Mouse (Mus musculus): ENCODE measurements at regions not wholly inside any gene's neighbourhood (a gene's known extent, or its start where the extent isn't known, plus 50 kb on each side); places are given as distances from the start of the nearest gene placed in this dataset.
A peak's percentile ranks its signal among the peaks of the same experiment; 100 is the strongest.

GRCm38 (mm10) chr4:127862875-127863274 lies 107.9 kb downstream of the CK137956 start:
- no peaks in the 10 kb centered on the region for H3K27me3 ChIP-seq
- 90% methylated on average over 5 of the region's 5 CpGs for WGBS
- peaks cover 10% of the 10 kb centered on the region; the same call in 1 of the 2 replicates for H3K4me1 ChIP-seq
- H3K9me3 ChIP-seq = no peaks in the 10 kb centered on the region
- H3K4me3 ChIP-seq (replicated peaks) = no peak overlapping the region
- no peaks in the 10 kb centered on the region for H3K36me3 ChIP-seq (replicated peaks)
- no peak overlapping the region for H3K9ac ChIP-seq
- no peak for ATAC-seq (ENCODE audit: low FRiP score)
- H3K27ac ChIP-seq = no peak overlapping the region
- H3K4me2 ChIP-seq = no peak overlapping the region

- H3K9me3 ChIP-seq = no peaks in the 10 kb centered on the region
- no peaks in the 10 kb centered on the region for H3K27me3 ChIP-seq
- 0 out of 2 replicates have a peak overlapping the region, but pooled peaks have one; percentile 2 for H3K4me2 ChIP-seq
- H3K4me3 ChIP-seq (replicated peaks) = no peak overlapping the region
- peak; percentile 55 for ATAC-seq (ENCODE audit: low FRiP score)
- WGBS = 47% methylated on average over 16 of the region's 16 CpGs
- no peak overlapping the region for H3K9ac ChIP-seq
- H3K36me3 ChIP-seq (replicated peaks) = no peaks in the 10 kb centered on the region
- H3K27ac ChIP-seq = peak overlapping the region; percentile 76
- peaks cover 10% of the 10 kb centered on the region; the same call in 1 of the 2 replicates for H3K4me1 ChIP-seq
Measured at GRCm38 (mm10) chr4:127861319-127862117, 109.2 kb downstream of the CK137956 start.

- H3K4me1 ChIP-seq = peaks cover 10% of the 10 kb centered on the region; the same call in 1 of the 2 replicates
- H3K4me2 ChIP-seq = no peak overlapping the region
- H3K9ac ChIP-seq = no peak overlapping the region
- H3K27ac ChIP-seq = no peak overlapping the region
- no peaks in the 10 kb centered on the region for H3K9me3 ChIP-seq
- no peak for ATAC-seq (ENCODE audit: low FRiP score)
- H3K27me3 ChIP-seq = no peaks in the 10 kb centered on the region
- H3K36me3 ChIP-seq (replicated peaks) = no peaks in the 10 kb centered on the region
- H3K4me3 ChIP-seq (replicated peaks) = no peak overlapping the region
- 66% methylated on average over 4 of the region's 4 CpGs for WGBS
Measured at GRCm38 (mm10) chr4:127860271-127860670, 110.5 kb downstream of the CK137956 start.

GRCm38 (mm10) chr4:127859505-127859904 lies 111.2 kb downstream of the CK137956 start:
- H3K27ac ChIP-seq = no peak overlapping the region
- ATAC-seq (ENCODE audit: low FRiP score) = no peak
- H3K9me3 ChIP-seq = no peaks in the 10 kb centered on the region
- no peak overlapping the region for H3K9ac ChIP-seq
- H3K4me1 ChIP-seq = peaks cover 10% of the 10 kb centered on the region; the same call in 1 of the 2 replicates
- no peak overlapping the region for H3K4me3 ChIP-seq (replicated peaks)
- 93% methylated on average over 6 of the region's 6 CpGs for WGBS
- H3K27me3 ChIP-seq = no peaks in the 10 kb centered on the region
- no peaks in the 10 kb centered on the region for H3K36me3 ChIP-seq (replicated peaks)
- no peak overlapping the region for H3K4me2 ChIP-seq

GRCm38 (mm10) chr4:127858566-127858965 lies 112.2 kb downstream of the CK137956 start:
- Histone ChIP-seq H3K9ac (no peak overlapping the region), H3K4me1 (peaks cover 10% of the 10 kb centered on the region; the same call in 1 of the 2 replicates), H3K27me3 (no peaks in the 10 kb centered on the region), H3K4me2 (no peak overlapping the region), H3K36me3 (replicated peaks) (no peaks in the 10 kb centered on the region), H3K27ac (no peak overlapping the region), H3K9me3 (no peaks in the 10 kb centered on the region), H3K4me3 (replicated peaks) (no peak overlapping the region)
- ATAC-seq (ENCODE audit: low FRiP score) = no peak
- 95% methylated on average over 3 of the region's 3 CpGs for WGBS

GRCm38 (mm10) chr4:127855836-127856235 lies 114.9 kb downstream of the CK137956 start:
- Histone ChIP-seq H3K36me3 (replicated peaks) (no peaks in the 10 kb centered on the region), H3K4me2 (no peak overlapping the region), H3K9ac (no peak overlapping the region), H3K4me3 (replicated peaks) (no peak overlapping the region), H3K27ac (no peak overlapping the region), H3K9me3 (no peaks in the 10 kb centered on the region), H3K27me3 (no peaks in the 10 kb centered on the region), H3K4me1 (no peaks in the 10 kb centered on the region)
- 91% methylated on average over 1 of the region's 1 CpGs for WGBS
- no peak for ATAC-seq (ENCODE audit: low FRiP score)

GRCm38 (mm10) chr4:127854776-127855409 lies 115.9 kb downstream of the CK137956 start:
- no peak for ATAC-seq (ENCODE audit: low FRiP score)
- no peaks in the 10 kb centered on the region for H3K9me3 ChIP-seq
- H3K36me3 ChIP-seq (replicated peaks) = no peaks in the 10 kb centered on the region
- no peak overlapping the region for H3K9ac ChIP-seq
- WGBS = 92% methylated on average over 3 of the region's 3 CpGs
- no peak overlapping the region for H3K4me3 ChIP-seq (replicated peaks)
- H3K4me2 ChIP-seq = no peak overlapping the region
- H3K27ac ChIP-seq = no peak overlapping the region
- H3K4me1 ChIP-seq = no peaks in the 10 kb centered on the region
- no peaks in the 10 kb centered on the region for H3K27me3 ChIP-seq

- Histone ChIP-seq H3K9me3 (no peaks in the 10 kb centered on the region), H3K9ac (no peak overlapping the region), H3K36me3 (replicated peaks) (no peaks in the 10 kb centered on the region), H3K27ac (no peak overlapping the region), H3K4me3 (replicated peaks) (no peak overlapping the region), H3K27me3 (no peaks in the 10 kb centered on the region), H3K4me1 (peaks cover 4% of the 10 kb centered on the region; the same call in 1 of the 2 replicates), H3K4me2 (no peak overlapping the region)
- 91% methylated on average over 5 of the region's 5 CpGs for WGBS
- ATAC-seq (ENCODE audit: low FRiP score) = no peak
Measured at GRCm38 (mm10) chr4:127849306-127849705, 121.4 kb downstream of the CK137956 start.

GRCm38 (mm10) chr4:127846321-127846720 lies 124.4 kb downstream of the CK137956 start:
- H3K4me2 ChIP-seq = no peak overlapping the region
- ATAC-seq (ENCODE audit: low FRiP score) = no peak
- H3K4me3 ChIP-seq (replicated peaks) = no peak overlapping the region
- no peaks in the 10 kb centered on the region for H3K36me3 ChIP-seq (replicated peaks)
- peaks cover 4% of the 10 kb centered on the region; the same call in 1 of the 2 replicates for H3K4me1 ChIP-seq
- 14% methylated on average over 3 of the region's 3 CpGs for WGBS
- H3K9me3 ChIP-seq = no peaks in the 10 kb centered on the region
- H3K27me3 ChIP-seq = no peaks in the 10 kb centered on the region
- H3K27ac ChIP-seq = no peak overlapping the region
- H3K9ac ChIP-seq = no peak overlapping the region

GRCm38 (mm10) chr4:127843421-127843820 lies 127.3 kb downstream of the CK137956 start:
- Histone ChIP-seq H3K9me3 (no peaks in the 10 kb centered on the region), H3K4me3 (replicated peaks) (no peak overlapping the region), H3K27me3 (no peaks in the 10 kb centered on the region), H3K36me3 (replicated peaks) (no peaks in the 10 kb centered on the region), H3K27ac (no peak overlapping the region), H3K4me2 (no peak overlapping the region), H3K4me1 (peaks cover 4% of the 10 kb centered on the region; the same call in 1 of the 2 replicates), H3K9ac (no peak overlapping the region)
- WGBS = 85% methylated on average over 7 of the region's 7 CpGs
- ATAC-seq (ENCODE audit: low FRiP score) = no peak

- H3K36me3 ChIP-seq (replicated peaks) = no peaks in the 10 kb centered on the region
- no peak overlapping the region for H3K4me3 ChIP-seq (replicated peaks)
- WGBS = 82% methylated on average over 6 of the region's 6 CpGs
- H3K27ac ChIP-seq = no peak overlapping the region
- H3K9ac ChIP-seq = no peak overlapping the region
- no peaks in the 10 kb centered on the region for H3K9me3 ChIP-seq
- no peak for ATAC-seq (ENCODE audit: low FRiP score)
- no peak overlapping the region for H3K4me2 ChIP-seq
- no peaks in the 10 kb centered on the region for H3K4me1 ChIP-seq
- no peaks in the 10 kb centered on the region for H3K27me3 ChIP-seq
Measured at GRCm38 (mm10) chr4:127833668-127834067, 137.1 kb downstream of the CK137956 start.

GRCm38 (mm10) chr4:127826988-127827387 lies 143.8 kb downstream of the CK137956 start:
- ATAC-seq (ENCODE audit: low FRiP score) = no peak
- 94% methylated on average over 8 of the region's 8 CpGs for WGBS
- no peak overlapping the region for H3K9ac ChIP-seq

More at GRCm38 (mm10) chr4:127826988-127827387, 143.8 kb downstream of the CK137956 start:
- Histone ChIP-seq H3K36me3 (replicated peaks) (no peaks in the 10 kb centered on the region), H3K4me2 (no peak overlapping the region), H3K4me1 (no peaks in the 10 kb centered on the region), H3K27me3 (no peaks in the 10 kb centered on the region), H3K9me3 (no peaks in the 10 kb centered on the region), H3K4me3 (replicated peaks) (no peak overlapping the region), H3K27ac (no peak overlapping the region)

All from forebrain, embryonic 12.5 days (tissue).